Mouse (Mus musculus): ENCODE results near the gene Zyx. TPM values are rescaled to one million over a fixed set of nuclear protein-coding genes. Genes with fewer than 3 reads are reported as not detected.

The Zyx gene
- polyA plus RNA-seq, 1 experiment from 2014 or later: 131 TPM

GRCm38 (mm10) chr6:42330216-42330615 is 19.2 kb upstream of the Zyx start:
- ATAC-seq (ENCODE audit: insufficient number of reproducible peaks, low FRiP score, low TSS enrichment, low read depth): no peak

GRCm38 (mm10) chr6:42330946-42331345 is 18.5 kb upstream of the Zyx start:
- H3K36me3 ChIP-seq: no peaks in the 10 kb centered on the region
- H3K27me3 ChIP-seq: no peaks in the 10 kb centered on the region
- H3K4me2 ChIP-seq (replicated peaks): no peak overlapping the region
- H3K9ac ChIP-seq: no peak overlapping the region
- H3K4me1 ChIP-seq: no peaks in the 10 kb centered on the region
- no peak overlapping the region for H3K27ac ChIP-seq (replicated peaks)
- 84% methylated on average over 3 of the region's 3 CpGs for WGBS
- ATAC-seq (ENCODE audit: insufficient number of reproducible peaks, low FRiP score, low TSS enrichment, low read depth): no peak
- H3K4me3 ChIP-seq (replicated peaks): no peak overlapping the region
- H3K9me3 ChIP-seq (replicated peaks): no peaks in the 10 kb centered on the region

More at GRCm38 (mm10) chr6:42330216-42330615, 19.2 kb upstream of the Zyx start:
- no peaks in the 10 kb centered on the region for H3K27me3 ChIP-seq
- H3K9ac ChIP-seq: no peak overlapping the region
- H3K27ac ChIP-seq (replicated peaks): no peak overlapping the region
- H3K4me2 ChIP-seq (replicated peaks): no peak overlapping the region
- WGBS: 67% methylated on average over 3 of the region's 3 CpGs
- H3K9me3 ChIP-seq (replicated peaks): no peaks in the 10 kb centered on the region
- no peak overlapping the region for H3K4me3 ChIP-seq (replicated peaks)
- H3K4me1 ChIP-seq: no peaks in the 10 kb centered on the region
- no peaks in the 10 kb centered on the region for H3K36me3 ChIP-seq

- Histone ChIP-seq H3K9me3 (replicated peaks) (no peaks in the 10 kb centered on the region), H3K4me2 (replicated peaks) (no peak overlapping the region), H3K36me3 (no peaks in the 10 kb centered on the region), H3K4me1 (no peaks in the 10 kb centered on the region), H3K27me3 (no peaks in the 10 kb centered on the region), H3K4me3 (replicated peaks) (no peak overlapping the region), H3K27ac (replicated peaks) (no peak overlapping the region), H3K9ac (no peak overlapping the region)
- 82% methylated on average over 2 of the region's 2 CpGs for WGBS
- ATAC-seq (ENCODE audit: insufficient number of reproducible peaks, low FRiP score, low TSS enrichment, low read depth): no peak
These were observed 10.2 kb upstream of the Zyx start for GRCm38 (mm10) chr6:42339189-42339588.

- H3K27ac ChIP-seq (replicated peaks): no peak overlapping the region
- WGBS: 70% methylated on average over 5 of the region's 5 CpGs
- no peak for ATAC-seq (ENCODE audit: insufficient number of reproducible peaks, low FRiP score, low TSS enrichment, low read depth)
- H3K9ac ChIP-seq: no peak overlapping the region
- H3K27me3 ChIP-seq: no peaks in the 10 kb centered on the region
- no peaks in the 10 kb centered on the region for H3K36me3 ChIP-seq
- no peak overlapping the region for H3K4me3 ChIP-seq (replicated peaks)
- no peaks in the 10 kb centered on the region for H3K9me3 ChIP-seq (replicated peaks)
- no peaks in the 10 kb centered on the region for H3K4me1 ChIP-seq
- no peak overlapping the region for H3K4me2 ChIP-seq (replicated peaks)
These were observed 9.4 kb upstream of the Zyx start for GRCm38 (mm10) chr6:42339981-42340380.

GRCm38 (mm10) chr6:42342171-42342570 is 7.3 kb upstream of the Zyx start:
- H3K4me3 ChIP-seq (replicated peaks): no peak overlapping the region
- H3K36me3 ChIP-seq: no peaks in the 10 kb centered on the region
- H3K9me3 ChIP-seq (replicated peaks): no peaks in the 10 kb centered on the region
- no peak overlapping the region for H3K9ac ChIP-seq
- WGBS: 65% methylated on average over 1 of the region's 1 CpGs
- H3K27ac ChIP-seq (replicated peaks): no peak overlapping the region
- no peak overlapping the region for H3K4me2 ChIP-seq (replicated peaks)
- H3K27me3 ChIP-seq: no peaks in the 10 kb centered on the region
- H3K4me1 ChIP-seq: no peaks in the 10 kb centered on the region
- no peak for ATAC-seq (ENCODE audit: insufficient number of reproducible peaks, low FRiP score, low TSS enrichment, low read depth)

GRCm38 (mm10) chr6:42343361-42344120 is 5.9 kb upstream of the Zyx start:
- Histone ChIP-seq H3K9me3 (replicated peaks) (no peaks in the 10 kb centered on the region), H3K4me1 (peaks cover under 1% of the 10 kb centered on the region; the same call in 1 of the 2 replicates), H3K27me3 (no peaks in the 10 kb centered on the region), H3K4me3 (replicated peaks) (no peak overlapping the region), H3K36me3 (no peaks in the 10 kb centered on the region), H3K4me2 (replicated peaks) (no peak overlapping the region), H3K9ac (no peak overlapping the region), H3K27ac (replicated peaks) (no peak overlapping the region)
- ATAC-seq (ENCODE audit: insufficient number of reproducible peaks, low FRiP score, low TSS enrichment, low read depth): no peak
- WGBS: 84% methylated on average over 9 of the region's 9 CpGs

GRCm38 (mm10) chr6:42344255-42344654 is 5.2 kb upstream of the Zyx start:
- H3K4me2 ChIP-seq (replicated peaks): no peak overlapping the region
- peaks cover 7% of the 10 kb centered on the region; the same call in 1 of the 2 replicates for H3K4me1 ChIP-seq
- no peaks in the 10 kb centered on the region for H3K36me3 ChIP-seq
- H3K27me3 ChIP-seq: no peaks in the 10 kb centered on the region
- no peaks in the 10 kb centered on the region for H3K9me3 ChIP-seq (replicated peaks)
- no peak overlapping the region for H3K9ac ChIP-seq
- H3K4me3 ChIP-seq (replicated peaks): no peak overlapping the region
- WGBS: 82% methylated on average over 1 of the region's 1 CpGs
- ATAC-seq (ENCODE audit: insufficient number of reproducible peaks, low FRiP score, low TSS enrichment, low read depth): no peak
- no peak overlapping the region for H3K27ac ChIP-seq (replicated peaks)

- WGBS: 29% methylated on average over 12 of the region's 12 CpGs
- 0 out of 2 replicates have a peak overlapping the region, but pooled peaks have one; percentile 94 for H3K27ac ChIP-seq (replicated peaks)
- no peak for ATAC-seq (ENCODE audit: insufficient number of reproducible peaks, low FRiP score, low TSS enrichment, low read depth)
These were observed 987 bp upstream of the Zyx start for GRCm38 (mm10) chr6:42348281-42349005.

GRCm38 (mm10) chr6:42349006-42349425 is 414 bp upstream of the Zyx start:
- no peaks in the 10 kb centered on the region for H3K9me3 ChIP-seq (replicated peaks)
- H3K36me3 ChIP-seq: peaks cover 15% of the 10 kb centered on the region; the same call in 1 of the 2 replicates
- H3K9ac ChIP-seq: peak overlapping the region; percentile 84
- peak overlapping the region; percentile 94 for H3K27ac ChIP-seq (replicated peaks)
- no peaks in the 10 kb centered on the region for H3K27me3 ChIP-seq
- peak; percentile 19; the same call in 1 of the 2 replicates for ATAC-seq (ENCODE audit: insufficient number of reproducible peaks, low FRiP score, low TSS enrichment, low read depth)
- under 1% methylated on average over 11 of the region's 11 CpGs for WGBS
- peak overlapping the region; percentile 88 for H3K4me2 ChIP-seq (replicated peaks)
- H3K4me3 ChIP-seq (replicated peaks): peak overlapping the region; percentile 81
- peaks cover 42% of the 10 kb centered on the region for H3K4me1 ChIP-seq

More at GRCm38 (mm10) chr6:42348281-42349005, 987 bp upstream of the Zyx start:
- Histone ChIP-seq H3K36me3 (peaks cover 12% of the 10 kb centered on the region; the same call in 1 of the 2 replicates), H3K4me1 (peaks cover 37% of the 10 kb centered on the region), H3K9ac (no peak overlapping the region), H3K9me3 (replicated peaks) (no peaks in the 10 kb centered on the region), H3K4me2 (replicated peaks) (peak overlapping the region; percentile 88), H3K4me3 (replicated peaks) (peak overlapping the region; percentile 81), H3K27me3 (no peaks in the 10 kb centered on the region)

- WGBS: under 1% methylated on average over 61 of the region's 72 CpGs
- Histone ChIP-seq H3K36me3 (peaks cover 15% of the 10 kb centered on the region; the same call in 1 of the 2 replicates), H3K27ac (replicated peaks) (peak overlapping the region; percentile 94), H3K4me2 (replicated peaks) (peak overlapping the region; percentile 88), H3K4me3 (replicated peaks) (peak overlapping the region; percentile 81), H3K9ac (peak overlapping the region; percentile 84), H3K27me3 (no peaks in the 10 kb centered on the region), H3K4me1 (peaks cover 50% of the 10 kb centered on the region), H3K9me3 (replicated peaks) (no peaks in the 10 kb centered on the region)
- ATAC-seq (ENCODE audit: insufficient number of reproducible peaks, low FRiP score, low TSS enrichment, low read depth): peak; percentile 35
These were observed 864 bp downstream of the Zyx start for GRCm38 (mm10) chr6:42350021-42350967.

Data from embryonic facial prominence, embryonic 15.5 days (tissue).